Mouse (Mus musculus): ENCODE results near the gene Ptprt. TPM values are rescaled to one million over a fixed set of nuclear protein-coding genes. Genes with fewer than 3 reads are reported as not detected.

The Ptprt gene
- polyA plus RNA-seq, 1 experiment from 2014 or later: 1.9 TPM

DNA sequence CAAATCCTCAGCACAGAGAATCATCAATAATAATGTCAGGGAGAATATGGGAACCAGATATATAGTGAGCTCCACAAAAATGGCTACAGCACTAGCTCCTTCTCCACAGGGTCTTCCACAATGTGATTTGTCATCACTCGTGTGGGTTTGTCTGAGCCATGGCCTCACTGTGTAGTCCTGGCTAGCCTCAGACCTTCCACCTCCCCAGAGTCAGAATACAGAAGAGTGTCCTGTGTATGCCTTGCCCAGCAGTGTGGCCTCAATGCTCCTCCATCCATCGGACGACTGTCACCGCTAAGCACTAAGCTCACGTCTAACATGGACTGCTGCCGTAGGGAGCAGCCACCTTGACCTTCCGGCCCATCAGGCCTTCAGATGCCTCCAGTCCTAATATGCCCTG is 83.1 kb downstream of the Ptprt start:
- Histone ChIP-seq H3K4me2 (no peak overlapping the region), H3K27ac (no peak overlapping the region), H3K9ac (no peak overlapping the region), H3K4me1 (peaks cover 7% of the 10 kb centered on the region), H3K27me3 (no peaks in the 10 kb centered on the region), H3K9me3 (no peaks in the 10 kb centered on the region), H3K36me3 (replicated peaks) (no peaks in the 10 kb centered on the region), H3K4me3 (replicated peaks) (no peak overlapping the region)
- WGBS: 93% methylated on average over 7 of the region's 7 CpGs
- ATAC-seq (ENCODE audit: low FRiP score): no peak

DNA sequence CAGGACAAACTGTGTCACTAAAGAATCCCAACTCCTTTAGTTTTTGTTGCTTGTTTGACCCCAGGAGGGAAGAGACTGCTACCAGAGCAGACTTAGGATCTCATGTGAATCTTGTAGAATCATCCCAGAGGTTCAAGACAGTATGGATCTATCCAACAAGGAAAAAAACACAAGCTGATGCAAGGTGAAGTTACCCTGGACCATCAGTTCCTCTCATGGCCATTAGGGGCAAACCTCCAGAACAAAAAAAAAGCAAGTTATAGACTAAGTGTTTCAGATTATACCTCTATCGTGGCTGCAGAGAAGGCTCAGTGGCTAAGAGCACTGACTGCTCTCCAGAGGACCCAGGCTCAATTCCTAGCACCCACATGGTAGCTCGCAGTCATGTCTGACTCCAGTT is 88.1 kb downstream of the Ptprt start:
- no peak for ATAC-seq (ENCODE audit: low FRiP score)
- no peaks in the 10 kb centered on the region for H3K9me3 ChIP-seq
- H3K4me2 ChIP-seq: no peak overlapping the region
- H3K4me1 ChIP-seq: peaks cover 7% of the 10 kb centered on the region
- H3K9ac ChIP-seq: no peak overlapping the region
- no peak overlapping the region for H3K4me3 ChIP-seq (replicated peaks)
- no peak overlapping the region for H3K27ac ChIP-seq
- 76% methylated on average over 2 of the region's 2 CpGs for WGBS
- no peaks in the 10 kb centered on the region for H3K36me3 ChIP-seq (replicated peaks)
- H3K27me3 ChIP-seq: no peaks in the 10 kb centered on the region

- Histone ChIP-seq H3K9me3 (no peaks in the 10 kb centered on the region), H3K27ac (no peak overlapping the region), H3K4me1 (no peaks in the 10 kb centered on the region), H3K9ac (no peak overlapping the region), H3K4me3 (replicated peaks) (no peak overlapping the region), H3K27me3 (no peaks in the 10 kb centered on the region), H3K4me2 (no peak overlapping the region), H3K36me3 (replicated peaks) (no peaks in the 10 kb centered on the region)
- WGBS: 91% methylated on average over 12 of the region's 12 CpGs
- no peak for ATAC-seq (ENCODE audit: low FRiP score)
Observed at GRCm38 (mm10) chr2:162571037-162571436, 89.9 kb downstream of the Ptprt start.

DNA sequence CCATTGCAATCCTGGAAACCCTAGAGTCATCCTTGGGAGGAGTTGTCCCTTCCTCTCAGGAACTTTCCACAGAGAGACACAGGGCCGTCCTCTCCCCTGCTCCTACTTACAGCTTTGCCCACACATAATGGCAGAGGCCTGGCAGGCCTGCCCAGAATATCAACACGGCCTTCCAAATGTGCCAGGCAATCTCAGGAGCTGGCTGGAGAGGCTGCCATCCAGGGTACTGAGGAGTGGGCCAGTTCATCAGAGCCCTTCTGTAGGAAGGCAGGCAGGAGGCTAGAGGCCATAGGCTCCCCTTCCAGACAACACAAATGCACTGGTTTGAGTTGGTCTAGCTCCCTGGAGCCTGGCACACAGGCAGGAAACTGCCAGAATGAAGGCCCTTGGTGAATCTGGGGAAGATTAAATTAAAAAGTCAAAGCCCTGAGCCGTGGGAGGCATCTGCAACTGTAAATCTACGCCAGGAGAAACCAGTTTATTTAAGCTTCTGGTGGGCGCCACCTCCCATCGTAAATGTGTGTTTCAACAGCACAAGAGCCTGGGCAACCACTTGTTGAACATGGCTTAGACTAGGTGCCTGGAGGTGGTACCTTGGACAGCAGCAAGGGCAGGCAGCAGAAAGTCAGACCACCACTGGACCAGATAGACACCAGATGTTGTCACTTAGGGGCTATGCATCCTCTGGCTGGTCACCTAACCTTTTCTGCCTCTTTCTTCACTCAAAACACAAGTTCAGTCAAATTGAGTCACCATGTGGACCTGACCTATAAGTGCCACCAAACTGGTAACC is 92.4 kb downstream of the Ptprt start:
- no peaks in the 10 kb centered on the region for H3K9me3 ChIP-seq
- WGBS: 82% methylated on average over 6 of the region's 6 CpGs
- H3K27me3 ChIP-seq: no peaks in the 10 kb centered on the region
- no peak overlapping the region for H3K9ac ChIP-seq
- no peak overlapping the region for H3K4me3 ChIP-seq (replicated peaks)
- H3K4me1 ChIP-seq: no peaks in the 10 kb centered on the region
- H3K36me3 ChIP-seq (replicated peaks): no peaks in the 10 kb centered on the region
- H3K27ac ChIP-seq: no peak overlapping the region
- ATAC-seq (ENCODE audit: low FRiP score): no peak
- no peak overlapping the region for H3K4me2 ChIP-seq

- Histone ChIP-seq H3K4me2 (no peak overlapping the region), H3K4me1 (no peaks in the 10 kb centered on the region), H3K4me3 (replicated peaks) (no peak overlapping the region), H3K27ac (no peak overlapping the region), H3K36me3 (replicated peaks) (no peaks in the 10 kb centered on the region), H3K9me3 (peaks cover 4% of the 10 kb centered on the region; the same call in 1 of the 2 replicates), H3K9ac (no peak overlapping the region), H3K27me3 (no peaks in the 10 kb centered on the region)
- ATAC-seq (ENCODE audit: low FRiP score): no peak
- WGBS: 81% methylated on average over 8 of the region's 8 CpGs
Observed at GRCm38 (mm10) chr2:162548312-162548711, 112.6 kb downstream of the Ptprt start.

- H3K4me1 ChIP-seq: peaks cover 3% of the 10 kb centered on the region; the same call in 1 of the 2 replicates
- no peak overlapping the region for H3K4me3 ChIP-seq (replicated peaks)
- ATAC-seq (ENCODE audit: low FRiP score): no peak
- H3K27ac ChIP-seq: no peak overlapping the region
- no peaks in the 10 kb centered on the region for H3K27me3 ChIP-seq
- 61% methylated on average over 7 of the region's 7 CpGs for WGBS
- no peak overlapping the region for H3K4me2 ChIP-seq
- no peaks in the 10 kb centered on the region for H3K36me3 ChIP-seq (replicated peaks)
- H3K9me3 ChIP-seq: 0 out of 2 replicates have a peak, but pooled peaks cover 4% of the 10 kb centered on the region
- H3K9ac ChIP-seq: no peak overlapping the region
Observed at GRCm38 (mm10) chr2:162531638-162532037, 129.3 kb downstream of the Ptprt start.

DNA sequence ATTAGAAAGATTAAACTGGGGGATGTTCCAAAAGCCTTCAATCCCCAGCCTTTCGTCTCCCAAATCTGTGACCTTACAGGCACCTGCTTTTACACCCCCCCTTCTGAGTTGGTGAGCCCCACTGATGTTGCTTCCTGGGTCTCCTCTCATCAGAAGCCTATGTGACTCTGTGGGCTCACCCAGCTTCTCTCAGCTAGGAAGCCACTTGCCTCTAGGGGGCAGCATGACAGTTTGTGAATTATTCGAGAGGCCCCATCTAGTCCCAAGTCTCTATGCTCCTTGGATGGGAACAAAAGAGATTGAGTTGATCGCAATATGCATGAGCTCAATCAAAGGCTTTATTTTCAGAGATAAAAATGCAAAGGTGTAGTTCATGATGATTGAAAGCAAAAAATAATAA is 132.0 kb downstream of the Ptprt start:
- H3K9ac ChIP-seq: no peak overlapping the region
- ATAC-seq (ENCODE audit: low FRiP score): no peak
- no peaks in the 10 kb centered on the region for H3K9me3 ChIP-seq
- H3K4me1 ChIP-seq: peaks cover 3% of the 10 kb centered on the region; the same call in 1 of the 2 replicates
- 86% methylated on average over 3 of the region's 3 CpGs for WGBS
- no peak overlapping the region for H3K27ac ChIP-seq
- no peak overlapping the region for H3K4me3 ChIP-seq (replicated peaks)
- H3K4me2 ChIP-seq: no peak overlapping the region
- H3K36me3 ChIP-seq (replicated peaks): no peaks in the 10 kb centered on the region
- no peaks in the 10 kb centered on the region for H3K27me3 ChIP-seq

GRCm38 (mm10) chr2:162515993-162516392 is 145.0 kb downstream of the Ptprt start:
- no peak overlapping the region for H3K9ac ChIP-seq
- 89% methylated on average over 8 of the region's 8 CpGs for WGBS
- H3K4me2 ChIP-seq: no peak overlapping the region
- H3K27me3 ChIP-seq: no peaks in the 10 kb centered on the region
- no peak for ATAC-seq (ENCODE audit: low FRiP score)
- no peaks in the 10 kb centered on the region for H3K36me3 ChIP-seq (replicated peaks)
- H3K4me1 ChIP-seq: no peaks in the 10 kb centered on the region
- H3K27ac ChIP-seq: no peak overlapping the region
- H3K4me3 ChIP-seq (replicated peaks): no peak overlapping the region
- H3K9me3 ChIP-seq: no peaks in the 10 kb centered on the region

GRCm38 (mm10) chr2:162513072-162513471 is 147.9 kb downstream of the Ptprt start:
- Histone ChIP-seq H3K4me1 (no peaks in the 10 kb centered on the region; the same call in 1 of the 2 replicates), H3K4me3 (replicated peaks) (no peak overlapping the region), H3K9ac (no peak overlapping the region), H3K36me3 (replicated peaks) (no peaks in the 10 kb centered on the region), H3K27ac (no peak overlapping the region), H3K4me2 (no peak overlapping the region), H3K9me3 (no peaks in the 10 kb centered on the region), H3K27me3 (no peaks in the 10 kb centered on the region)
- WGBS: 93% methylated on average over 4 of the region's 4 CpGs
- ATAC-seq (ENCODE audit: low FRiP score): no peak

DNA sequence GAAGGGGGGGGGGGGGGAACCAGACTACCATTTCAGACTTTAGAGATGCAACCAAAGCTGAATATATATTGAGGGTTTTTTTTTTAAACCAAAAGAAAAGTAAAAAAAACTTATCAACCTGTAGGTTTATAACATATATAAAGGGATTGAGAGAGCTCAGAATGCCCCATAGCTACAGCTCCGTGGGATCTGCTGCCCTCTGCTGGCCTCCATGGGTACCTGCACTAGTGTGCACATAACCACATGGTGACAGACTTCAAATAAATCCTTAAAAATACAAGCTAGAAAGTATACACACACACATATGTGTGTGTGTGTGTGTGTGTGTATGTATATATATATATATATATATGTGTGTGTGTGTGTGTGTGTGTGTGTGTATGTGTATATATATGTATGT is 148.9 kb downstream of the Ptprt start:
- 97% methylated on average over 1 of the region's 1 CpGs for WGBS
- no peaks in the 10 kb centered on the region for H3K27me3 ChIP-seq

DNA sequence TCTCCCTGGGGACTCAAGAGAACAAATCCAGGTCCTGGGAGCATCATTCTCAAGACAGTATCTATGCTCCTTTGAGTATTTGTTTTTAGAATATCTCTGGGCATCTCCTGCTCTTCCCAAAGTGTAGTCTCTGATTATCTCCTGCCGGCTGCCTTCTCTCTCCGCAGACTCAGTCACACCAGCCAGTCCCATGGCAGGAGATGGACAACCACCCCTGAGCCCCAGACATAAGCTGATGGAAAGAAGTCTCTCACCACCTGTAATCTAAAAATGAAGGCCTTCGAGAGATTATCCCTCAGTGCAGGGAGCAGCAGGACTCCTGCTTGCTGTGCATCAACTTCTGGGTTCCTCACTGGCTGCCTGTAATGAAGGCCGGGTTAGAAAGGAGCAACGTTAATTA is 151.9 kb downstream of the Ptprt start:
- H3K4me2 ChIP-seq: no peak overlapping the region
- no peaks in the 10 kb centered on the region for H3K36me3 ChIP-seq (replicated peaks)
- WGBS: 76% methylated on average over 5 of the region's 5 CpGs
- H3K9ac ChIP-seq: no peak overlapping the region
- peaks cover 9% of the 10 kb centered on the region for H3K4me1 ChIP-seq
- no peak overlapping the region for H3K27ac ChIP-seq
- H3K4me3 ChIP-seq (replicated peaks): no peak overlapping the region
- H3K9me3 ChIP-seq: no peaks in the 10 kb centered on the region
- ATAC-seq (ENCODE audit: low FRiP score): no peak
- no peaks in the 10 kb centered on the region for H3K27me3 ChIP-seq

More for the DNA sequence above, 148.9 kb downstream of the Ptprt start:
- Histone ChIP-seq H3K4me2 (no peak overlapping the region), H3K9ac (no peak overlapping the region), H3K4me1 (peaks cover 9% of the 10 kb centered on the region), H3K9me3 (no peaks in the 10 kb centered on the region), H3K27ac (no peak overlapping the region), H3K36me3 (replicated peaks) (no peaks in the 10 kb centered on the region), H3K4me3 (replicated peaks) (no peak overlapping the region)
- ATAC-seq (ENCODE audit: low FRiP score): no peak

GRCm38 (mm10) chr2:162507664-162508063 is 153.3 kb downstream of the Ptprt start:
- 25% methylated on average over 10 of the region's 10 CpGs for WGBS
- Histone ChIP-seq H3K27ac (no peak overlapping the region), H3K27me3 (no peaks in the 10 kb centered on the region), H3K4me1 (peaks cover 9% of the 10 kb centered on the region), H3K9me3 (no peaks in the 10 kb centered on the region), H3K4me3 (replicated peaks) (no peak overlapping the region), H3K4me2 (no peak overlapping the region), H3K9ac (no peak overlapping the region), H3K36me3 (replicated peaks) (no peaks in the 10 kb centered on the region)
- peak; percentile 41; the same call in 1 of the 2 replicates for ATAC-seq (ENCODE audit: low FRiP score)

GRCm38 (mm10) chr2:162504850-162505249 is 156.1 kb downstream of the Ptprt start:
- Histone ChIP-seq H3K36me3 (replicated peaks) (no peaks in the 10 kb centered on the region), H3K27me3 (no peaks in the 10 kb centered on the region), H3K27ac (no peak overlapping the region), H3K9ac (no peak overlapping the region), H3K9me3 (no peaks in the 10 kb centered on the region), H3K4me1 (peaks cover 9% of the 10 kb centered on the region), H3K4me2 (no peak overlapping the region), H3K4me3 (replicated peaks) (no peak overlapping the region)
- WGBS: 78% methylated on average over 4 of the region's 4 CpGs
- ATAC-seq (ENCODE audit: low FRiP score): no peak

Data from forebrain, embryonic 12.5 days (tissue).